Mouse (Mus musculus): ENCODE measurements around the gene Pth2. TPM values are rescaled to one million over a fixed set of nuclear protein-coding genes. Genes with fewer than 3 reads are reported as not detected.

Gene Pth2
- total and polyA plus RNA-seq, 3 experiments, result not detected

DNA sequence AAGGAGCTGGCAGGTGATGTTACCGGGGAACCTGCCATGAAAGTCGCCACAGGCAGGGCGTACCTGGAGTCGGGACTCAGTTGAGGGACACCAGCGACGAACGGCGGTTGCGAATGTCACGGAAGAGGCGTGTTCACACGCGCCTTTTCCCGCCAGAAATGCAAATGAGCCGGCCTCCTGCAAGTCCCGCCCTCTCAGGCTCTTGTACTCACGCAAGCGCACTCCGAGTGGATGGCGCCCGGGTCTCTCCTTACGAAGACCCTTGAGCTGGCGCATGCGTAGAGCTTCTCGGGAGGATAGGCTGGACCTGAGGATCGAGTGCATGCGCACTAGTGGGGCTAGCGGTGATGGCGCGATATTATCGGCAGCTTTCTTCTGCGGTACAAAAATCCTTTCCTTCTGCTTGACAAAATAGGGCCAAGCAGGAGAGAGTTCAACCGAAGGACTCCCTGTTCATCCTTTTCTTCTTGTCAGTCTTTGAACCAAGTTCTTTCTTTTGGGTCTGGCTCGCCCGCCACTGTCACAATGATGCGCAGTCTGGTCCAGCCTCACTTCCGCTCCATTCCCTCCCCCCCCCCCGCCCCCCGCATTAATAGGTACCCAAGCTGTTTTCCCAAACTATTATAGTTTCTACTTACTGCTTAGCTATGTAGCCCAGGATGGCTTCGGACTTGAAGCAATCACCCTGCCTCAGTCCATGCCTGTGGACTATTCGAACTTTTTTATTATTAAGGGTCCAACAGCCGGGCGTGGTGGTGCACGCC lies 23.8 kb downstream of the Pth2 start, which contains the start of gene Ccdc155 (continued):
- TF ChIP-seq RAD21 (IDR thresholded peaks at IDR 0.05; ENCODE audit: low read depth, low read length), result no peak
- TF ChIP-seq POLR2AphosphoS2 (IDR thresholded peaks at IDR 0.05; ENCODE audit: low read length), result no peak
- TF ChIP-seq JUND (IDR thresholded peaks at IDR 0.05; ENCODE audit: low read depth, low read length), result no peak
- TF ChIP-seq ZNF384 (IDR thresholded peaks at IDR 0.05; ENCODE audit: low read depth, low read length), result no peak
- TF ChIP-seq POLR2AphosphoS5 (IDR thresholded peaks at IDR 0.05; ENCODE audit: borderline replicate concordance, low read depth, low read length), result no peak
- peak; percentile 29; the same call in 1 of the 2 replicates for TF ChIP-seq HCFC1 (IDR thresholded peaks at IDR 0.05; ENCODE audit: low read depth, low read length)
- no peak for TF ChIP-seq USF2 (IDR thresholded peaks at IDR 0.05; ENCODE audit: borderline replicate concordance in 1 of 2, insufficient read depth in 1 of 2, low read depth in 1 of 2, low read length in 2 of 2)
- no peak for TF ChIP-seq GABPA (IDR thresholded peaks at IDR 0.05; ENCODE audit: low read depth, low read length)
- no peak for TF ChIP-seq TCF12 (IDR thresholded peaks at IDR 0.05; ENCODE audit: low read depth, low read length)
- TF ChIP-seq SIN3A (IDR thresholded peaks at IDR 0.05; ENCODE audit: low read length), result peak; percentile 79
- no peak for TF ChIP-seq CTCF (IDR thresholded peaks at IDR 0.05 in 2 of 3, conservative IDR thresholded peaks at IDR 0.05 in 1 of 3; ENCODE audit: control insufficient read depth in 1 of 3, insufficient read depth in 1 of 3, low read depth in 2 of 3, low read length in 3 of 3, poor library complexity in 1 of 3, severe bottlenecking in 1 of 3)
- TF ChIP-seq ZC3H11A (IDR thresholded peaks at IDR 0.05; ENCODE audit: low read depth, low read length), result no peak
- TF ChIP-seq KAT2A (conservative IDR thresholded peaks at IDR 0.05; ENCODE audit: low read depth, low read length), result no peak
- no peak for TF ChIP-seq MEF2A (IDR thresholded peaks at IDR 0.05; ENCODE audit: extremely low read depth, insufficient replicate concordance, low read depth, low read length, poor library complexity, severe bottlenecking)
- no peak for TF ChIP-seq MYC (IDR thresholded peaks at IDR 0.05; ENCODE audit: low read depth, low read length)
- peak; percentile 83; the same call in 1 of the 2 replicates for TF ChIP-seq E2F4 (IDR thresholded peaks at IDR 0.05; ENCODE audit: borderline replicate concordance, low read depth, low read length)
- TF ChIP-seq CHD2 (IDR thresholded peaks at IDR 0.05; ENCODE audit: low read length), result no peak
- peak; percentile 53; the same call in 1 of the 2 replicates for TF ChIP-seq ELF1 (IDR thresholded peaks at IDR 0.05; ENCODE audit: low read depth, low read length)
- no peak for TF ChIP-seq BHLHE40 (IDR thresholded peaks at IDR 0.05; ENCODE audit: borderline replicate concordance, low read depth, low read length)
- no peak for TF ChIP-seq TBP (IDR thresholded peaks at IDR 0.05; ENCODE audit: low read depth, low read length)
- peak; percentile 94 for TF ChIP-seq MXI1 (IDR thresholded peaks at IDR 0.05; ENCODE audit: low read depth, low read length)

DNA sequence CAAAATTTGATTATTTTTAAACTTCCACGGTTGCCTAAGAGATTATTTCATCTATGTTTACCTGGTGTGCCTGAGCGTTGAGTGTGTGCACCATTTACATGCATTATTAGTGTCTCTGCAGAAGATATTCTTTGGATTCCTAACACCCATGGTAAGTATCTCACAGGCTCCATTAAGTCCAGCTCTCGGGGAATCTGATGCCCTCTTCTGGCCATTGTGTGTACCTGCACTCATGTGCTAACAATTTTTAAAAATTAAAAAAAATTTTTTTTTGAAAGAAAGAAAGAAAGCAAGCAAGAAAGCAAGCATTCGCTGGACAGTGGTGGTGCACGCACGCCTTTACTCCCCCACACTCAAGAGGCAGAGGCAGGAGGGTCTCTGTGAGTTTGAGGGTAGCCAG lies 27.5 kb downstream of the Pth2 start:
- H3K79me2 ChIP-seq (ENCODE audit: control insufficient read depth, insufficient read depth, low read length, poor library complexity), result no peaks in the 10 kb centered on the region
- H3K27me3 ChIP-seq (ENCODE audit: control insufficient read depth in 1 of 2, insufficient read depth in 2 of 2, low read length in 2 of 2), result no peaks in the 10 kb centered on the region
- no peaks in the 10 kb centered on the region for H3K9me3 ChIP-seq (replicated peaks; ENCODE audit: insufficient read depth, low read length)
- DNase-seq (ENCODE audit: low read depth, low spot score), result no peak
- no peak overlapping the region for H3K27ac ChIP-seq (ENCODE audit: control insufficient read depth, low read depth, low read length)
- peaks cover 0 to 14% of the 10 kb centered on the region in 2 experiments; a peak in 2 of 4 replicates for H3K36me3 ChIP-seq (ENCODE audit: control insufficient read depth in 1 of 2, insufficient read depth in 2 of 2, low read length in 2 of 2)
- H3K4me1 ChIP-seq (ENCODE audit: control insufficient read depth in 1 of 2, insufficient read depth in 2 of 2, low read length in 2 of 2), result peaks cover 6 to 26% of the 10 kb centered on the region in 2 experiments
- peak; percentile 16; the same call in 1 of the 2 replicates for TF ChIP-seq SMC3 (IDR thresholded peaks at IDR 0.05; ENCODE audit: low read depth, low read length)
- peak; percentile 12 for TF ChIP-seq RAD21 (IDR thresholded peaks at IDR 0.05; ENCODE audit: low read depth, low read length)
- peak; percentile 86 for TF ChIP-seq ZNF384 (IDR thresholded peaks at IDR 0.05; ENCODE audit: low read depth, low read length)
- TF ChIP-seq CTCF (IDR thresholded peaks at IDR 0.05 in 2 of 3, conservative IDR thresholded peaks at IDR 0.05 in 1 of 3; ENCODE audit: control insufficient read depth in 1 of 3, insufficient read depth in 1 of 3, low read depth in 2 of 3, low read length in 3 of 3, poor library complexity in 1 of 3, severe bottlenecking in 1 of 3), result peak; percentile 41 to 52 (median 44)
- no peak for TF ChIP-seq BHLHE40 (IDR thresholded peaks at IDR 0.05; ENCODE audit: borderline replicate concordance, low read depth, low read length)
- no peak for TF ChIP-seq NRF1 (IDR thresholded peaks at IDR 0.05; ENCODE audit: insufficient read depth, low read depth, low read length, poor library complexity, severe bottlenecking)
- no peak overlapping the region for H3K4me3 ChIP-seq (ENCODE audit: control insufficient read depth in 1 of 2, insufficient read depth in 1 of 2, low read depth in 2 of 2, low read length in 2 of 2)
- no peak overlapping the region for H3K9ac ChIP-seq (ENCODE audit: control insufficient read depth, low read depth, low read length, poor library complexity, severe bottlenecking)

Data from MEL (cell line).